Mouse (Mus musculus) embryonic facial prominence, embryonic 15.5 days (tissue): ENCODE measurements at regions not wholly inside any gene's neighbourhood (a gene's known extent, or its start where the extent isn't known, plus 50 kb on each side); places are given as distances from the start of the nearest gene placed in this dataset.

ENCODE experiments used
- ATAC-seq: fragments of 200-750 bp; cut with Nextera tagmentation; 2 replicates; pipeline ENCODE4 v1.8.0; 2017; ENCODE audit warnings: low read depth, moderate TSS enrichment; ENCODE audit not compliant: insufficient number of reproducible peaks, low FRiP score, low TSS enrichment
- H3K27ac ChIP-seq: fragments of 300-500 bp; sonication (generic); replicated peaks from 2 replicates; pipeline ENCODE4 v1.5.1; 2015; ENCODE audit warnings: mild to moderate bottlenecking, inconsistent platforms
- H3K27me3 ChIP-seq: fragments of 300-500 bp; sonication (generic); 2 replicates; pipeline ENCODE4 v1.6.1; 2015; ENCODE audit warnings: inconsistent platforms
- H3K36me3 ChIP-seq: fragments of 300-500 bp; sonication (generic); 2 replicates; pipeline ENCODE4 v1.6.1; 2015; ENCODE audit warnings: mild to moderate bottlenecking, inconsistent platforms
- H3K4me1 ChIP-seq: fragments of 300-500 bp; sonication (generic); 2 replicates; pipeline ENCODE4 v1.6.1; 2015; ENCODE audit warnings: inconsistent platforms
- H3K4me2 ChIP-seq: fragments of 300-500 bp; sonication (generic); replicated peaks from 2 replicates; pipeline ENCODE4 v1.6.1; 2015; ENCODE audit warnings: mild to moderate bottlenecking, inconsistent platforms
- H3K4me3 ChIP-seq: fragments of 300-500 bp; sonication (generic); replicated peaks from 2 replicates; pipeline ENCODE4 v1.5.1; 2015; ENCODE audit warnings: mild to moderate bottlenecking, inconsistent platforms
- H3K9ac ChIP-seq: fragments of 300-500 bp; sonication (generic); 2 replicates; pipeline ENCODE4 v1.6.1; 2015; ENCODE audit warnings: inconsistent platforms
- H3K9me3 ChIP-seq: fragments of 300-500 bp; sonication (generic); replicated peaks from 2 replicates; pipeline ENCODE4 v1.6.1; 2016; ENCODE audit warnings: inconsistent platforms
- WGBS: fragments of 180-500 bp; shearing (Covaris S2); methylation state at CpG from one replicate; pipeline ENCODE4 v1.1.7; 2015; 5-methylcytosine and 5-hydroxymethylcytosine counted together

- no peak overlapping the region for H3K4me3 ChIP-seq
- no peaks in the 10 kb centered on the region for H3K36me3 ChIP-seq
- no peaks in the 10 kb centered on the region for H3K4me1 ChIP-seq
- H3K4me2 ChIP-seq, result no peak overlapping the region
- H3K27ac ChIP-seq, result no peak overlapping the region
- ATAC-seq, result no peak
- H3K9me3 ChIP-seq, result no peaks in the 10 kb centered on the region
- no peak overlapping the region for H3K9ac ChIP-seq
- 87% methylated on average over 2 of the region's 2 CpGs for WGBS
- no peaks in the 10 kb centered on the region for H3K27me3 ChIP-seq
These were observed 317.7 kb downstream of the Gsdmc2 start for GRCm38 (mm10) chr15:63527318-63527717.

DNA sequence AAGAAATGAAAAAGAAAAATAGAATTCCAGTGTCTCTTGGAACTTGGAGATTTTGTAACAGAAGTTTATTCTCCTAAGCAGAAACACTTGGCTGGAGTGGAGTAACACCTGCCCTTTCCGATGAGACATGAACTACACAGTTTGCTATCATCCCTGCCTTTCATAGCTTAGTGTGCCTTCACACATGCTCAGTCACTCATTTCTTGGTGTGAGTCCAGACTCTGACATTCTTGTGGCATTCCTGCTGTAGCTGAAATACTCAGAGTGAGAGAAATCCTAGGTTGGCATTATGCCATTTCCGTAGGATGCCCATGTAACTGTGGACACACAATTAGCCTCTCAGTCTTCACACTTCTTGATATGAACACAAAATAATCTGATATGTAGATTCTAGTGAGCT lies 318.2 kb downstream of the Gsdmc2 start:
- Histone ChIP-seq H3K36me3 (no peaks in the 10 kb centered on the region), H3K4me3 (no peak overlapping the region), H3K4me1 (no peaks in the 10 kb centered on the region), H3K27ac (no peak overlapping the region), H3K4me2 (no peak overlapping the region), H3K9ac (no peak overlapping the region), H3K27me3 (no peaks in the 10 kb centered on the region), H3K9me3 (no peaks in the 10 kb centered on the region)
- ATAC-seq, result no peak
- 69% methylated on average over 2 of the region's 2 CpGs for WGBS

DNA sequence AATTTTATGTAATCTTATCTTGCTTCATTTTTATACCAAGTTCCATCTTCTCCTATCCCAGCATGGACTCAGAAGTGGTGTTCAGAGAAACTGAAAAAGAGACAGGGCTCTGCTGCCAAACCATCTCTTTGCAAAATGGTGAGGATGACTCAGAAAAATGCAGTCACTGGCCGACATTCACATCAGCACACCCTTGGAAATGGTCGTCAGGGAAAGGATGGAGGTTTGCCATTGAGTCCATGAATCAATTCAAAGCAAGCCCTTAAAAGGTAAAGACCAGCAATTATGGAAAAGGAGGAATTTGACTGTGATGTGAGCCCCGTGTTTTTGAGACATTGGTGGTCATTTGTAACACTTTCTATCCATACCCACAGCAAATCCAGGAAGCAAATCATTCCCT lies 327.7 kb downstream of the Gsdmc2 start:
- no peak for ATAC-seq
- H3K36me3 ChIP-seq, result no peaks in the 10 kb centered on the region
- H3K27ac ChIP-seq, result no peak overlapping the region
- no peaks in the 10 kb centered on the region for H3K27me3 ChIP-seq
- H3K9me3 ChIP-seq, result no peaks in the 10 kb centered on the region
- no peaks in the 10 kb centered on the region for H3K4me1 ChIP-seq
- no peak overlapping the region for H3K9ac ChIP-seq
- H3K4me2 ChIP-seq, result no peak overlapping the region
- no peak overlapping the region for H3K4me3 ChIP-seq
- WGBS, result 64% methylated on average over 3 of the region's 3 CpGs

GRCm38 (mm10) chr15:63500453-63500852 lies 344.5 kb downstream of the Gsdmc2 start:
- 73% methylated on average over 1 of the region's 1 CpGs for WGBS
- H3K27ac ChIP-seq, result no peak overlapping the region
- H3K36me3 ChIP-seq, result no peaks in the 10 kb centered on the region
- no peak for ATAC-seq
- no peaks in the 10 kb centered on the region for H3K9me3 ChIP-seq
- H3K4me1 ChIP-seq, result no peaks in the 10 kb centered on the region
- no peak overlapping the region for H3K4me2 ChIP-seq
- H3K27me3 ChIP-seq, result no peaks in the 10 kb centered on the region
- no peak overlapping the region for H3K9ac ChIP-seq
- H3K4me3 ChIP-seq, result no peak overlapping the region

DNA sequence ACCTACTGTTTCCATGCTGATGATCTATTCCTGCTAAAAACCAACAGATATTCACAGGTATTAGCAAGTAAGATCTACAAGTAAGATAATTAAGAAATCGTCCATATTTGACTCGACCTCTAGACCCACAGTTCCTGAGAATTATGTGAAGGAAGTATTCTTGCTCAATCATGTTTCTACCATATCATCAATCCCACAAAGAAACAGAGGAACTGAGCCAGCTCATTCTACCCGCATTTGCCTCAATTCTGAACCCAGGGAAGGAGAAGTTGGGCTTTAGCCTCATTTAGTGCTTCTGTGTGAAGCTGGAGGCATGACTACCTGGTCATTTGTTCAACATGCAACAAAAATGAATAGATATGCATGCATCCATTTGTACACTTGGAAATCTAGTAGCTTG lies 346.5 kb downstream of the Gsdmc2 start:
- no peak overlapping the region for H3K4me3 ChIP-seq
- no peaks in the 10 kb centered on the region for H3K27me3 ChIP-seq
- no peak overlapping the region for H3K9ac ChIP-seq
- H3K9me3 ChIP-seq, result no peaks in the 10 kb centered on the region
- H3K36me3 ChIP-seq, result no peaks in the 10 kb centered on the region
- H3K27ac ChIP-seq, result no peak overlapping the region
- WGBS, result 75% methylated on average over 3 of the region's 3 CpGs
- no peaks in the 10 kb centered on the region for H3K4me1 ChIP-seq
- no peak overlapping the region for H3K4me2 ChIP-seq
- no peak for ATAC-seq

DNA sequence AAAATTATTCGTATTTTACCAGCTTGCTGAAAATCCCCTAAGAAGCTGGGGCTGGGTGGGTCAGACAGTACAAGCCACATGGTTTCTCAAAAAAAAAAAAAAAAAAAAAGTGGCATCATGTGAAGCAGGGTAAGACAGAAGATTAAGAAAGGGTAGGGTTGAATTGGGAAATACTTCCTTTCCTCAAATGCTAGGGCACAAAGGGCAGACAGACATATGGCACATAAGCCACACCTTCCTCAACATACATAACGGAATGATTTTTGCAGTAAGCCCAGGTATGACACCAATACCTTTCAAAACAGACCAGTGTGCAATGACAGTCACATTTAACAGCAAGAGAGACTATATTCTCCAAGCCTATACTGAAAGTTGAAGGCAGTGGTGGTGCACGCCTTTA lies 347.8 kb downstream of the Gsdmc2 start:
- H3K9me3 ChIP-seq, result no peaks in the 10 kb centered on the region
- 89% methylated on average over 3 of the region's 3 CpGs for WGBS
- no peaks in the 10 kb centered on the region for H3K36me3 ChIP-seq
- no peak overlapping the region for H3K27ac ChIP-seq
- H3K4me3 ChIP-seq, result no peak overlapping the region
- no peak for ATAC-seq
- no peaks in the 10 kb centered on the region for H3K27me3 ChIP-seq
- H3K9ac ChIP-seq, result no peak overlapping the region
- no peak overlapping the region for H3K4me2 ChIP-seq
- no peaks in the 10 kb centered on the region for H3K4me1 ChIP-seq

DNA sequence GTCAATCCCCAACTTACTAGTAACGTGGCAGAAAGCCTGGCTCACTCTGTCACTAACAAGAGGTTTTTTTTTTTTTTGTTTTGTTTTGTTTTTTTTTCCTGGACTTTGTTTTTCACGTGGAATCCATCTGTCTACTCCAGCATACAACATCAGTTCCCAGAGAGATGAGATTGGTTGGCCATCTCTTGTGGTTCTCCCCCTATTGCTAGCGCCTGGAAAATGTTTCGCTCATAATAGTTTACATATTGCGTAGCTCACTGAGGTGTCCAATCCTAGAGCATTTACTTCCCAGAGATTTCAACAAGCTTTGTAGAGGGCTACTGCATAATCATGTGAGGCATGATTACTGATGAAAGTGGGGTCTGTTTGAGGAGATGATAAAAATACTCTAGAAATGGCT lies 360.1 kb downstream of the Gsdmc2 start:
- no peak overlapping the region for H3K4me3 ChIP-seq
- ATAC-seq, result no peak
- no peak overlapping the region for H3K4me2 ChIP-seq
- no peak overlapping the region for H3K27ac ChIP-seq
- 49% methylated on average over 5 of the region's 5 CpGs for WGBS
- peaks cover 5% of the 10 kb centered on the region; the same call in 1 of the 2 replicates for H3K4me1 ChIP-seq
- H3K36me3 ChIP-seq, result no peaks in the 10 kb centered on the region
- no peaks in the 10 kb centered on the region for H3K9me3 ChIP-seq
- no peaks in the 10 kb centered on the region for H3K27me3 ChIP-seq
- no peak overlapping the region for H3K9ac ChIP-seq

- no peaks in the 10 kb centered on the region for H3K36me3 ChIP-seq
- H3K4me3 ChIP-seq, result no peak overlapping the region
- H3K9me3 ChIP-seq, result no peaks in the 10 kb centered on the region
- no peak for ATAC-seq
- no peaks in the 10 kb centered on the region for H3K27me3 ChIP-seq
- H3K4me1 ChIP-seq, result peaks cover 5% of the 10 kb centered on the region; the same call in 1 of the 2 replicates
- no peak overlapping the region for H3K27ac ChIP-seq
- no peak overlapping the region for H3K4me2 ChIP-seq
- 19% methylated on average over 4 of the region's 4 CpGs for WGBS
- H3K9ac ChIP-seq, result no peak overlapping the region
These were observed 360.6 kb downstream of the Gsdmc2 start for GRCm38 (mm10) chr15:63484217-63484887.

- no peak overlapping the region for H3K4me3 ChIP-seq
- no peaks in the 10 kb centered on the region for H3K36me3 ChIP-seq
- no peaks in the 10 kb centered on the region for H3K27me3 ChIP-seq
- H3K9me3 ChIP-seq, result no peaks in the 10 kb centered on the region
- no peak overlapping the region for H3K4me2 ChIP-seq
- H3K4me1 ChIP-seq, result peaks cover 2% of the 10 kb centered on the region; the same call in 1 of the 2 replicates
- WGBS, result 50% methylated on average over 1 of the region's 1 CpGs
- H3K27ac ChIP-seq, result no peak overlapping the region
- no peak overlapping the region for H3K9ac ChIP-seq
- no peak for ATAC-seq
These were observed 365.6 kb downstream of the Gsdmc2 start for GRCm38 (mm10) chr15:63479270-63479805.

DNA sequence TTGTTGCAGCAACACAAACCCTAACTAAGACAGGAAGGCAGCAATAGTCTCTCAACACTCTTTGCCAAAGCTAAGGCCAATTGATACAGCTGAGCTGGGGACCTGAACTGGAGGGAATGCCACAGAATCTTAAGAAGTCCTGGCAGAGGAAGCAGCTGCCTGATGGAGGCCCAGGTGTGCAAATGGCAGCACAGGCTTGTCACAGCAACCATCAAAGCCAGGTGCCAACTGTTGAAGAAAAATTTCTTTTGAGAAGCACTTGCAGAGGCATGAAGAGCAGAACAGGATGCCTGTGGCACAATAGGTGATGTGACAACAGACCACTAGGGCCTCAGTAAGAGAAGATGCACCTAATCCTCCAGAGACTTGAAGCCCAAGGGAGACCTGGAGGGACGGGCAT lies 378.1 kb downstream of the Gsdmc2 start:
- Histone ChIP-seq H3K4me2 (no peak overlapping the region), H3K27me3 (no peaks in the 10 kb centered on the region), H3K36me3 (no peaks in the 10 kb centered on the region), H3K9me3 (no peaks in the 10 kb centered on the region), H3K27ac (no peak overlapping the region), H3K4me1 (no peaks in the 10 kb centered on the region), H3K4me3 (no peak overlapping the region), H3K9ac (no peak overlapping the region)
- no peak for ATAC-seq
- WGBS, result 56% methylated on average over 1 of the region's 1 CpGs

DNA sequence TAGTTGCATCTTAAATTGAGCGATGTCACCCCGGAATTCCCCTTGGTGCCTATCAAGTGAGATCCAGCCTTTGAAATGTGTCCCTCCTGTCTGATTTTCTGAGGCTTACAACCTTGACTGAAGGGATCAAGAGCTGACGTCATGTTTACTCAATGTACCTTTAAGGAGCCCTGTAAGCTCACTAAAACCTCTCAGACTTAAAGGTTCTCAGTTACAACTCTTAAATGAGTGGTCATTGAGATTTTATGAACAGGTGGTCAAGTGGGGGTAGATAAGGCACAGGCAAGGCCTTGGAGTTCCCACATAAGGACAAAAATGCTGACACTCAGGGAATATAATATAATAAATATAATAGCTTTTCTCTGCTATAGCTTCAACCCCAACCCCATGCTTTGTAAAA lies 392.4 kb downstream of the Gsdmc2 start:
- Histone ChIP-seq H3K4me2 (no peak overlapping the region), H3K27ac (no peak overlapping the region), H3K4me1 (no peaks in the 10 kb centered on the region), H3K27me3 (no peaks in the 10 kb centered on the region), H3K36me3 (no peaks in the 10 kb centered on the region), H3K4me3 (no peak overlapping the region), H3K9ac (no peak overlapping the region), H3K9me3 (no peaks in the 10 kb centered on the region)
- no peak for ATAC-seq
- WGBS, result 76% methylated on average over 3 of the region's 3 CpGs

- Histone ChIP-seq H3K4me1 (no peaks in the 10 kb centered on the region), H3K27ac (no peak overlapping the region), H3K9me3 (no peaks in the 10 kb centered on the region), H3K9ac (no peak overlapping the region), H3K4me2 (no peak overlapping the region), H3K36me3 (no peaks in the 10 kb centered on the region), H3K27me3 (no peaks in the 10 kb centered on the region), H3K4me3 (no peak overlapping the region)
- WGBS, result 51% methylated on average over 4 of the region's 4 CpGs
- no peak for ATAC-seq
These were observed 398.7 kb downstream of the Gsdmc2 start for GRCm38 (mm10) chr15:63446288-63446687.
